Mouse (Mus musculus) liver, postnatal 0 days (tissue): ENCODE results near the gene Misp. TPM values are rescaled to one million over a fixed set of nuclear protein-coding genes. Genes with fewer than 3 reads are reported as not detected.
A peak's percentile ranks its signal among the peaks of the same experiment; 100 is the strongest.

Experiments
- ATAC-seq: fragments of 200-750 bp; cut with Nextera tagmentation; 2 replicates; pipeline ENCODE4 v1.8.0; 2017; ENCODE audit warnings: mild to moderate bottlenecking, moderate library complexity
- DNase-seq: peaks from one replicate; pipeline ENCODE4 v3.0.0-alpha.2; 2016
- H3K27ac ChIP-seq: fragments of 300-500 bp; sonication (generic); 2 replicates; pipeline ENCODE4 v1.5.1; 2014; ENCODE audit warnings: antibody characterized with exemption, moderate library complexity, mild to moderate bottlenecking, low read depth
- H3K27me3 ChIP-seq: fragments of 300-500 bp; sonication (generic); 2 replicates; pipeline ENCODE4 v1.6.1; 2014; ENCODE audit warnings: low read length, control low read depth, mixed read lengths; ENCODE audit not compliant: insufficient read depth
- H3K36me3 ChIP-seq: fragments of 300-500 bp; sonication (generic); replicated peaks from 2 replicates; pipeline ENCODE4 v1.6.1; 2014; ENCODE audit warnings: mild to moderate bottlenecking, control low read depth, low read length, moderate library complexity, mixed read lengths; ENCODE audit not compliant: insufficient read depth
- H3K4me1 ChIP-seq: fragments of 300-500 bp; sonication (generic); 2 replicates; pipeline ENCODE4 v1.6.1; 2014; ENCODE audit warnings: antibody characterized with exemption, mild to moderate bottlenecking, control low read depth; ENCODE audit not compliant: insufficient read depth
- H3K4me2 ChIP-seq: fragments of 300-500 bp; sonication (generic); 2 replicates; pipeline ENCODE4 v1.6.1; 2014; ENCODE audit warnings: low read depth, mild to moderate bottlenecking, low read length, moderate library complexity, mixed read lengths
- H3K4me3 ChIP-seq: fragments of 300-500 bp; sonication (generic); 2 replicates; pipeline ENCODE4 v1.5.1; 2014; ENCODE audit warnings: low read depth, low read length
- H3K9ac ChIP-seq: fragments of 300-500 bp; sonication (generic); replicated peaks from 2 replicates; pipeline ENCODE4 v1.6.1; 2014; ENCODE audit warnings: mild to moderate bottlenecking, moderate library complexity
- H3K9me3 ChIP-seq: fragments of 300-500 bp; sonication (generic); 2 replicates; pipeline ENCODE4 v1.6.1; 2016; ENCODE audit warnings: mild to moderate bottlenecking, control low read depth, low read length, mixed read lengths
- CTCF ChIP-seq: sonication (generic); IDR thresholded peaks from 2 replicates; pipeline ENCODE4 v1.5.1; 2016; ENCODE audit warnings: antibody characterized with exemption, low read depth
- EP300 ChIP-seq: IDR thresholded peaks from 2 replicates; pipeline ENCODE4 v1.6.1; 2016; ENCODE audit warnings: antibody characterized with exemption, low read depth, mild to moderate bottlenecking
- WGBS: fragments of 180-500 bp; shearing (Covaris S2); extraction: QIAGEN DNeasy Blood & Tissue Kit; methylation state at CpG from one replicate; pipeline ENCODE4 v1.1.7; 2014; ENCODE audit not compliant: insufficient replicate concordance; 5-methylcytosine and 5-hydroxymethylcytosine counted together
- polyA plus RNA-seq: library from polyadenylated mRNA; unstranded; fragments of >200 nt; fragmentation: Nextera tagmentation; extraction: Ambion mirVana; gene quantifications from 2 replicates; pipeline ENCODE4 v1.2.1, GENCODE M21; 2015

Misp gene
- polyA plus RNA-seq, 1 experiment from 2014 or later = 1.00 TPM

DNA sequence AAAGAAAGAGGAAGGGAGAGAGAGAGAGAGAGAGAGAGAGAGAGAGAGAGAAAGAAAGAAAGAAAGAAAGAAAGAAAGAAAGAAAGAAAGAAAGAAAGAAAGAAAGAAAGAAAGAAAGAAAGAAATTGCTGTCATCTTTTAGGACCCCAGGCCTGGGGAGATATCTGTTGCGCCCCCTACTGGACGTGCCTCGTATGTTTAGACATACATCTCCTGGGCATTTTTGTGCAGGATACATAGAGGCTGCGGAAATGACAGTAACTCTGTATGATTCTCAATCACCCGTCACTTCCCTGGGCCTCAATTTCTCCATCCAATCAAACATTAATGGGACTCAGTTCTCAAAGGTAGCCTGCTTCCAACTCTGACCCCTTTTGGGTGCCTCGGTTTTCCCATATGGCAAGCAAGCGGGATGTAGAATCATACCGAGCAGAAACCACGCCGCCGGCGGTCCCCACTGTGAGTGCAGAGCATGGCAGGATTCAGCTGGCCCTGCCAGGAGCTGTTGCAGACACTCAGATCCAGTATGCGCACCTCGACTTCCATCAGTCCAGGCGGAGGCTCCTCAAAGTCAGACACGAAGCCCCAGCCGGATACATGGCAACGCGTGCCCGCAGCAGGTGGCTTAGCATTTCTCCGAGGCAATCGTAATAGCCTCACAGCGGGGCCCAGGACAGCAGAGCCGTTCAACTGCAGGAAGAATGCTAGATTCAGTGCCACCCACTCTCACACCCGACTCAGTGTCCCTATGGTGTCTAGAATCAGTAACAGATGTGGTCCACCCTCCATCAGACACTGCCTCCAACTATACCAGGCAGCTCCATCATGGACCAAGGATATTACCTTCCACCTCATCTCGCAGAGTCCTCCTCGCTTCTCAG lies 36.6 kb upstream of the Misp start:
- ATAC-seq (no peak), DNase-seq (peak; percentile 68)
- H3K27me3 ChIP-seq = peaks cover 20% of the 10 kb centered on the region; the same call in 1 of the 2 replicates

DNA sequence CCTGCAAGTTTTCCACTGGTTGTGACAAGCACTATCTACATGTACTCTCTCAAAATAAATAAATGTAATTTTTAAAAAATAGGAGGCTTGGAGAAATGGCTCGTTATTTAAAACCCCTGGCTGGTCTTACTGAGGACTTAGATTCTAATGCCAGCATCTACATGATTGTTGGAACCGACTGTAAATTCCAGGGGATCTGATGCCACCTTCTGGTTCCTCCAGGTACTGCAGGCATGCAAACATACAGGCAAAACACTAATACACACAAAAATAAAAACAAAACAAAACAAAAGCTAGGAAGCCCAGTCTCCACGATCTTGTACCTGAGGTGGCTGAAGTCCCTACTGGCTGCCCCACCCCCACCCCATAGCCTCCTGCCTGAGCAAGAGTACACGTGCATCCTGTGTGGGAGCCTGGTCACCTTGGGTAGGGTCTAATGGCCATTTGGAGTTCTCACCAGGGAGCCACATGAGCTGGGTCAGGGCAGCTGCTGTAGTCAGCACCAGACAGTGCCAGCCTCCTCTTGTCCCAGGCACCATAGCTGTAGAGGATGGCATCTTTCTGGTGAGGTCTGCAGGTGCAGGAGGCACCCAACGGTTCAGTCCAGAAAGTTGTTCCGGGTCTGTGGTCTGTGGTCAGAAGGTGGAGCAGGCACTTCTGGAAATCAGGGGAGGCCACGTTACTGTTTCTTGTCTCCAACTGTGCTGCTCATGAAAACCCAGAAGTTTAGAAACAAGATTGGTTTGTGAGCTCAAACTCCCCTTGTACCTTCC lies 32.2 kb upstream of the Misp start:
- peak; percentile 29; the same call in 1 of the 2 replicates for ATAC-seq
- H3K27ac ChIP-seq = peak overlapping the region; percentile 46
- no peaks in the 10 kb centered on the region for H3K36me3 ChIP-seq
- peaks cover 8% of the 10 kb centered on the region; the same call in 1 of the 2 replicates for H3K4me1 ChIP-seq
- H3K4me3 ChIP-seq = no peak overlapping the region
- TF ChIP-seq EP300 (no peak), CTCF (peak; percentile 90)
- no peak overlapping the region for H3K9ac ChIP-seq
- DNase-seq = peak; percentile 85
- H3K9me3 ChIP-seq = no peaks in the 10 kb centered on the region
- peak overlapping the region; percentile 10; the same call in 1 of the 2 replicates for H3K4me2 ChIP-seq
- 0 out of 2 replicates have a peak, but pooled peaks cover 4% of the 10 kb centered on the region for H3K27me3 ChIP-seq
- 17% methylated on average over 7 of the region's 7 CpGs for WGBS

More for the DNA sequence above, 36.6 kb upstream of the Misp start:
- Histone ChIP-seq H3K4me2 (no peak overlapping the region), H3K36me3 (no peaks in the 10 kb centered on the region), H3K27ac (no peak overlapping the region), H3K9ac (no peak overlapping the region), H3K4me1 (peaks cover 19% of the 10 kb centered on the region), H3K9me3 (no peaks in the 10 kb centered on the region), H3K4me3 (no peak overlapping the region)
- peak; percentile 67 for TF ChIP-seq CTCF
- no peak for TF ChIP-seq EP300
- WGBS = 50% methylated on average over 27 of the region's 27 CpGs

GRCm38 (mm10) chr10:79789581-79789980 lies 31.2 kb upstream of the Misp start:
- WGBS = 61% methylated on average over 2 of the region's 2 CpGs
- Histone ChIP-seq H3K9ac (peak overlapping the region; percentile 16; the same call in 1 of the 2 replicates), H3K27ac (peak overlapping the region; percentile 46), H3K36me3 (no peaks in the 10 kb centered on the region), H3K4me3 (no peak overlapping the region), H3K4me2 (no peak overlapping the region), H3K4me1 (peaks cover 10% of the 10 kb centered on the region; the same call in 1 of the 2 replicates), H3K27me3 (0 out of 2 replicates have a peak, but pooled peaks cover 4% of the 10 kb centered on the region), H3K9me3 (no peaks in the 10 kb centered on the region)
- ATAC-seq (no peak), DNase-seq (no peak)
- 0 out of 2 replicates have a peak, but pooled peaks have one; percentile 4 for TF ChIP-seq CTCF
- no peak for TF ChIP-seq EP300

DNA sequence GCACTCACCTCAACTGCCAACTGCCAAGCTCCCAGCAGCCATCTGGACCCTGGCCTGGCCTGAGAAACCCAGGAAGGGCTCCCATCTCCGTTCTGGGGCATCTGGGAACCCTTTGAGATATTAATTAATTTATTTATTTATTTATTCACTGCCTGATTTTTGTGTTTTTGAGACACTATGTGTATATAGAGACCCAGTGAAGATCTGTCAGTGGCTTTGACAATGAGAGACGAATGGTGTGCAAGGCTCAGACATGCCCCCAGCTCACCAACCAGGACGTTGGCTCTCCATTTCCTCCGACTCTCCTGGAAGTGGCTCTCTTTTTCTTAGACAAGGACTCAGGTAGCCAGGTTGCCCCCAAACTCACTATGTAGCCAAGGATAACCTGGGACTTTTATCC lies 29.9 kb upstream of the Misp start, which contains the start of gene Prss57:
Gene Prss57, minus strand, starts transcription at position 101 of the 400 bp plus-strand sequence.
- 69% methylated on average over 4 of the region's 4 CpGs for WGBS
- Histone ChIP-seq H3K4me3 (no peak within 1 kb of the TSS), H3K27me3 (no peaks in the 10 kb centered on the region), H3K36me3 (no peaks in the 10 kb centered on the region), H3K4me2 (no peak within 1 kb of the TSS), H3K9me3 (no peaks in the 10 kb centered on the region), H3K4me1 (peaks cover 10% of the 10 kb centered on the region; the same call in 1 of the 2 replicates), H3K9ac (no peak within 1 kb of the TSS), H3K27ac (peak within 1 kb of the TSS; percentile 46)
- DNase-seq (no peak), ATAC-seq (no peak)
- TF ChIP-seq EP300 (no peak), CTCF (no peak)

- TF ChIP-seq EP300 = no peak
- no peak for TF ChIP-seq CTCF
- H3K4me2 ChIP-seq = no peak overlapping the region
Measured at GRCm38 (mm10) chr10:79792339-79793040, 28.3 kb upstream of the Misp start.

More at GRCm38 (mm10) chr10:79792339-79793040, 28.3 kb upstream of the Misp start:
- H3K27ac ChIP-seq = no peak overlapping the region
- H3K36me3 ChIP-seq = no peaks in the 10 kb centered on the region
- no peak overlapping the region for H3K4me3 ChIP-seq
- no peak overlapping the region for H3K9ac ChIP-seq
- DNase-seq = no peak
- H3K27me3 ChIP-seq = no peaks in the 10 kb centered on the region
- H3K9me3 ChIP-seq = no peaks in the 10 kb centered on the region
- H3K4me1 ChIP-seq = peaks cover 15% of the 10 kb centered on the region
- 72% methylated on average over 5 of the region's 5 CpGs for WGBS
- no peak for ATAC-seq
